Mouse (Mus musculus) forebrain, embryonic 15.5 days (tissue): ENCODE data around the gene F5. TPM values are rescaled to one million over a fixed set of nuclear protein-coding genes. Genes with fewer than 3 reads are reported as not detected.

Experiments used
- ATAC-seq: fragments of 200-750 bp; cut with Nextera tagmentation; replicated peaks from 2 replicates; pipeline ENCODE4 v1.8.0; 2017; ENCODE audit warnings: mild to moderate bottlenecking, moderate TSS enrichment, moderate library complexity
- H3K27ac ChIP-seq: fragments of 300-500 bp; sonication (generic); replicated peaks from 2 replicates; pipeline ENCODE4 v1.5.1; 2015; ENCODE audit warnings: mild to moderate bottlenecking, inconsistent platforms
- H3K27me3 ChIP-seq: fragments of 300-500 bp; sonication (generic); 2 replicates; pipeline ENCODE4 v1.6.1; 2015; ENCODE audit warnings: inconsistent platforms
- H3K36me3 ChIP-seq: fragments of 300-500 bp; sonication (generic); 2 replicates; pipeline ENCODE4 v1.6.1; 2015; ENCODE audit warnings: mild to moderate bottlenecking, inconsistent platforms
- H3K4me1 ChIP-seq: fragments of 300-500 bp; sonication (generic); 2 replicates; pipeline ENCODE4 v1.6.1; 2015; ENCODE audit warnings: inconsistent platforms
- H3K4me2 ChIP-seq: fragments of 300-500 bp; sonication (generic); replicated peaks from 2 replicates; pipeline ENCODE4 v1.6.1; 2015; ENCODE audit warnings: mild to moderate bottlenecking, inconsistent platforms
- H3K4me3 ChIP-seq: fragments of 300-500 bp; sonication (generic); 2 replicates; pipeline ENCODE4 v1.5.1; 2015; ENCODE audit warnings: mild to moderate bottlenecking, inconsistent platforms
- H3K9ac ChIP-seq: fragments of 300-500 bp; sonication (generic); replicated peaks from 2 replicates; pipeline ENCODE4 v1.6.1; 2015; ENCODE audit warnings: mild to moderate bottlenecking, inconsistent platforms
- H3K9me3 ChIP-seq: fragments of 300-500 bp; sonication (generic); 2 replicates; pipeline ENCODE4 v1.6.1; 2016; ENCODE audit warnings: inconsistent platforms
- WGBS: fragments of 180-500 bp; shearing (Covaris S2); methylation state at CpG from one replicate; pipeline ENCODE4 v1.1.7; 2015; ENCODE audit warnings: mixed read lengths; 5-methylcytosine and 5-hydroxymethylcytosine counted together
- polyA plus RNA-seq: library from polyadenylated mRNA; unstranded; fragments of >200 nt; fragmentation: Nextera tagmentation; extraction: Ambion mirVana; gene quantifications from 2 replicates; pipeline ENCODE4 v1.2.1, GENCODE M21; 2015

F5 gene
- polyA plus RNA-seq, 1 experiment from 2014 or later: 0.27 TPM

DNA sequence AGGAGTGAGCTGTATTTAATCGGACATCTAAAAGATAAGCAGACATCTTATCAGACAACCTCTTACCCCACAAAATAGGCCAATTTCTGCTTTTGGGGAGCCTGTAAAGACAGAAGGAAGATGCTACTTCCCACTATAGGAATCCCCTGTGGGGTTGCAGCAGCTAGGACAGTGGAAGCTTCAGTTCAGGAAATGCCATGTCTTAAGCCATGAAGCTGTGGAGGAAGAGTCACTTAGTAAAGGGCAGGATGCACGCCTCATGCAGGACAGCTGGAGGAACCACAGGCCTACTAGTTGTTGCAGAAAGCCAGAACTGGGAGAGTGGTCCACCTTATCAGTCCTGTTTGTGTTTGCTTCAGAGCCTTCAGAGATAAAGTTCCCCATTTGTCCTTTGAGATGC lies 18.8 kb downstream of the F5 start:
- no peaks in the 10 kb centered on the region for H3K9me3 ChIP-seq
- no peak for ATAC-seq
- H3K4me3 ChIP-seq: no peak overlapping the region
- H3K36me3 ChIP-seq: no peaks in the 10 kb centered on the region
- no peak overlapping the region for H3K27ac ChIP-seq
- no peak overlapping the region for H3K4me2 ChIP-seq
- WGBS: 88% methylated on average over 2 of the region's 2 CpGs
- no peaks in the 10 kb centered on the region for H3K27me3 ChIP-seq
- no peak overlapping the region for H3K9ac ChIP-seq
- H3K4me1 ChIP-seq: no peaks in the 10 kb centered on the region

- Histone ChIP-seq H3K4me1 (no peaks in the 10 kb centered on the region), H3K4me3 (no peak overlapping the region), H3K27ac (no peak overlapping the region), H3K4me2 (no peak overlapping the region), H3K9ac (no peak overlapping the region), H3K9me3 (no peaks in the 10 kb centered on the region), H3K36me3 (no peaks in the 10 kb centered on the region), H3K27me3 (no peaks in the 10 kb centered on the region)
- 87% methylated on average over 4 of the region's 4 CpGs for WGBS
- no peak for ATAC-seq
Measured at GRCm38 (mm10) chr1:164173145-164173544, 21.5 kb downstream of the F5 start.

DNA sequence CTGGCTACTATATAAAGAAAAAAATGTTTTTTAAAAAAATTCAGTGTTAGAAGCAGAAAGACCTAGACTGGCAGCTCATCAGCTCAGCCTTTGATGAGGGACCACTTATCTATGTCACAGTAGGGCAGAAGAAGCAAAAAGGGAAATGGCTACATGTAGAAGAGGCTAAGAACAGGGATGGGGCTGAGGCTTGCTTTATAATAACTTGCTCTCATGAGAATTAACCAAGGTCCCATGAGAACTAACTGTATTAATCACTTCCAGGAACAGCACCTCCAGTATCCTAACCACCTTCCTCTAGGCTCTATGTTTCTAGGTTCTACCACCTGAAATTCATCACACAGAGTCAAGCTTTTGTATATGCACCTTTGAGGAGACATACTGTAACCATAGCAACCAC lies 25.2 kb downstream of the F5 start:
- no peak overlapping the region for H3K9ac ChIP-seq
- no peak overlapping the region for H3K4me2 ChIP-seq
- H3K4me1 ChIP-seq: no peaks in the 10 kb centered on the region
- H3K27ac ChIP-seq: no peak overlapping the region
- H3K27me3 ChIP-seq: no peaks in the 10 kb centered on the region
- no peaks in the 10 kb centered on the region for H3K36me3 ChIP-seq
- no peak overlapping the region for H3K4me3 ChIP-seq
- H3K9me3 ChIP-seq: no peaks in the 10 kb centered on the region
- ATAC-seq: no peak

GRCm38 (mm10) chr1:164178429-164178828 lies 26.8 kb downstream of the F5 start:
- 69% methylated on average over 6 of the region's 6 CpGs for WGBS
- Histone ChIP-seq H3K4me1 (no peaks in the 10 kb centered on the region), H3K4me2 (no peak overlapping the region), H3K4me3 (no peak overlapping the region), H3K36me3 (no peaks in the 10 kb centered on the region), H3K27me3 (no peaks in the 10 kb centered on the region), H3K9me3 (no peaks in the 10 kb centered on the region), H3K27ac (no peak overlapping the region), H3K9ac (no peak overlapping the region)
- ATAC-seq: no peak

- 0 out of 2 replicates have a peak overlapping the region, but pooled peaks have one; percentile 9 for H3K4me3 ChIP-seq
- H3K27me3 ChIP-seq: no peaks in the 10 kb centered on the region
- no peaks in the 10 kb centered on the region for H3K9me3 ChIP-seq
- H3K4me2 ChIP-seq: peak overlapping the region; percentile 26
- H3K4me1 ChIP-seq: no peaks in the 10 kb centered on the region
- 0 out of 2 replicates have a peak overlapping the region, but pooled peaks have one; percentile 12 for H3K9ac ChIP-seq
- no peak overlapping the region for H3K27ac ChIP-seq
- WGBS: 42% methylated on average over 16 of the region's 16 CpGs
- no peaks in the 10 kb centered on the region for H3K36me3 ChIP-seq
- ATAC-seq: peak; percentile 84
Measured at GRCm38 (mm10) chr1:164184142-164184870, 32.7 kb downstream of the F5 start.

DNA sequence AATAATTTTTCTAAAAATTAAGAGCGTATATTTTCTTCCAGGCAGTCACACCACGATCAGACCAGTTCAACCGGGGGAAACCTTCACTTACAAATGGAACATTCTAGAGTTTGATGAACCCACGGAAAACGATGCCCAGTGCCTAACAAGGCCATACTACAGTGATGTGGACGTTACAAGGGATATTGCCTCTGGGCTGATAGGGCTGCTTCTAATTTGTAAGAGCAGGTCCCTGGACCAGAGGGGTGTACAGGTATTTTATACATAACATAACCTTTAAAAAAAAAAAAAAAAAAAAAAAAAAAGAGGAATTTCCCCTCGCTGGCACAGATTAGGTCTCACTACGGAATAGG lies 33.2 kb downstream of the F5 start:
- no peak overlapping the region for H3K4me3 ChIP-seq
- H3K9ac ChIP-seq: no peak overlapping the region
- no peak overlapping the region for H3K4me2 ChIP-seq
- H3K9me3 ChIP-seq: no peaks in the 10 kb centered on the region
- no peak overlapping the region for H3K27ac ChIP-seq
- WGBS: 48% methylated on average over 8 of the region's 8 CpGs
- H3K36me3 ChIP-seq: no peaks in the 10 kb centered on the region
- H3K4me1 ChIP-seq: no peaks in the 10 kb centered on the region
- H3K27me3 ChIP-seq: no peaks in the 10 kb centered on the region
- peak; percentile 36 for ATAC-seq

DNA sequence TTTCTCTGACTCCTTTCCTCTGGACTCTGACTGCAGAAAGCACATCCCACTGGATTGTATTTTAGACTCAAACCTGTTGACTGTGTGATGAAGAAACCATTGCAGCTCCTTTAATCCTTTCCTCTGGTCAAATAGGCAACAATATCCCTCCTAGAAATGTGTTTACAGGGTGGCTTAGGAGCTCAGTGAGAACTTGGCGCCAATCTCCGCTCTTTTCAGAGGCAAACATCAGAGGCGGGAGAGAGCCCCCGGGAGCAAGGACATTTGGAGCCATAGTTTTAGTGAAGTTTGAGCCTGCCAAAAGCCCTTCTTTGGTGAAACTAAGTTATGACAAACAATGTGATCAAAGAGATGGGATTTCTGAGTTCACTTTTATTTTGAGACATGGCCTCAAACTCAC lies 33.7 kb downstream of the F5 start:
- Histone ChIP-seq H3K27me3 (no peaks in the 10 kb centered on the region), H3K9ac (no peak overlapping the region), H3K4me2 (no peak overlapping the region), H3K9me3 (no peaks in the 10 kb centered on the region), H3K4me1 (no peaks in the 10 kb centered on the region), H3K4me3 (no peak overlapping the region), H3K27ac (no peak overlapping the region), H3K36me3 (no peaks in the 10 kb centered on the region)
- WGBS: 51% methylated on average over 4 of the region's 4 CpGs
- ATAC-seq: no peak

DNA sequence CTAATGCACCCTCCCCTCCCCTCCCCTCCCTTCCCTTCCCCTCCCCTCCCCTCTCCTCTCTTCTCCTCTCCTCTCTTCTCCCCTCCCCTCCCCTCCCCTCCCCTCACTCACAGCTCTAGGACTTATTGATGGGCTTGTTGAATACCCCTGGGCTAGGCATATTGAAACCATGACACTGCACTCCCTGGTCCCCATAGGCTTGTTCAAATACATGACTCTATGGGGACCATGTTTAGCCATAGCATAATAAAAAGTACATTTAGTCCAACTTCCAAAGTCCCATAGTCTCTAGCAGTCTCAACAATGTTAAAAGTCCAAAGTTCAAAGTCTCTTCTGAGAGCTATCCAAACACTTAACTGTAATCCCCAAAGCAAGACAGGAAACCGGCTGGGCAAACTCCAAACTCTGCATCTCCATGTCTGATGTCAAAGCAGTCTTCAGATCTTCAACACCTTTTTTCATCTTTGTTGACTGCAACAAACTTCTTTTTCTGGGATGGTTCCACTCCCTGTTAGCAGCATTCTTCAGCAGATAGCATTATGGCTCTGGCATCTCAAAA lies 35.4 kb downstream of the F5 start:
- H3K4me2 ChIP-seq: no peak overlapping the region
- WGBS: 96% methylated on average over 1 of the region's 1 CpGs
- no peak for ATAC-seq
- H3K36me3 ChIP-seq: no peaks in the 10 kb centered on the region
- H3K4me3 ChIP-seq: no peak overlapping the region
- no peaks in the 10 kb centered on the region for H3K9me3 ChIP-seq
- no peaks in the 10 kb centered on the region for H3K4me1 ChIP-seq
- no peak overlapping the region for H3K9ac ChIP-seq
- no peaks in the 10 kb centered on the region for H3K27me3 ChIP-seq
- H3K27ac ChIP-seq: no peak overlapping the region

DNA sequence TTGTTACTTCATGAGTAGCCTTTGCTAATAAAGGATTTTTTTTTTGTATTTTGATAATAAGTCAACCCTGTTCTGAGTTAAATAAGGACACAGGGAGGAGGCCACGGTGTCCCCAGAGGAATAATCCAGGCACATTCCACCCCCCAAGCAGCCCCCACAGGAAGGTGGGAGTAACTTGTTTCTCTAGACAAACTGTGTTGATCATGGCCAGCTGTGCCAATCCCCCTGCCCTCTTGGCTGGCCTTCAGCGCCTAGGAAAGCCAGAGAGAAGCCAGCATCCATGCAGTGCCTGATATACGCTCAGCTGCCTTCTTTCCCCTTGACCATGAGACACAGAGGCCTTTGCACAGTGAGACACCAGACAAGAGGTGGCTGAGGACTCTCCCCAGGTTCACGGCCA lies 47.9 kb downstream of the F5 start:
- H3K4me3 ChIP-seq: no peak overlapping the region
- H3K9ac ChIP-seq: no peak overlapping the region
- H3K36me3 ChIP-seq: no peaks in the 10 kb centered on the region
- no peak for ATAC-seq
- 0 out of 2 replicates have a peak, but pooled peaks cover 7% of the 10 kb centered on the region for H3K9me3 ChIP-seq
- no peak overlapping the region for H3K4me2 ChIP-seq
- no peaks in the 10 kb centered on the region for H3K27me3 ChIP-seq
- H3K4me1 ChIP-seq: no peaks in the 10 kb centered on the region
- no peak overlapping the region for H3K27ac ChIP-seq
- 93% methylated on average over 4 of the region's 4 CpGs for WGBS

DNA sequence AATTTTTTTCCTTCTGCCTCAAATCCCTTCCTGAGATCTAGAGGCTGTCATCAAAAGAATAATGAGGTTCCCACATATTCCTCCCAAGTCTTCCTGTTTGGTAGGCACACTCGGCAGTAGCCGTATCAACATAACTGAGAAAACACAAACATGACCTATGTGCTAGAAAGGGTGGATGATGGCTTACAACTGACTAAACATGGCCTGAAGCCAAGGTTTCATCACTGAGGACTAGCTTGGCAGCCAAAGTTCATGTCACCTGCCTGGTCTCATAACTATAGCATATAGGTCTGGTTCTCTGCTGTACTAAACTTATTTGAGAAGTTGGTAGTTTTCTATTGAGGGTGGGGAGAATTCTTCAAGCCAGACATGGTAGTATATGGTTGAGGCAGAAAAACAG lies 56.8 kb downstream of the F5 start:
- no peak overlapping the region for H3K4me2 ChIP-seq
- ATAC-seq: no peak

GRCm38 (mm10) chr1:164210899-164211298 lies 59.3 kb downstream of the F5 start:
- 88% methylated on average over 4 of the region's 4 CpGs for WGBS
- no peak overlapping the region for H3K9ac ChIP-seq
- H3K36me3 ChIP-seq: no peaks in the 10 kb centered on the region
- no peak overlapping the region for H3K4me3 ChIP-seq
- no peaks in the 10 kb centered on the region for H3K4me1 ChIP-seq
- H3K9me3 ChIP-seq: no peaks in the 10 kb centered on the region
- H3K27me3 ChIP-seq: no peaks in the 10 kb centered on the region
- H3K27ac ChIP-seq: no peak overlapping the region
- no peak overlapping the region for H3K4me2 ChIP-seq
- ATAC-seq: no peak

More for the DNA sequence above, 56.8 kb downstream of the F5 start:
- 82% methylated on average over 2 of the region's 2 CpGs for WGBS
- H3K27ac ChIP-seq: no peak overlapping the region
- H3K27me3 ChIP-seq: no peaks in the 10 kb centered on the region
- H3K9me3 ChIP-seq: no peaks in the 10 kb centered on the region
- H3K4me1 ChIP-seq: no peaks in the 10 kb centered on the region
- no peak overlapping the region for H3K9ac ChIP-seq
- H3K36me3 ChIP-seq: no peaks in the 10 kb centered on the region
- no peak overlapping the region for H3K4me3 ChIP-seq

DNA sequence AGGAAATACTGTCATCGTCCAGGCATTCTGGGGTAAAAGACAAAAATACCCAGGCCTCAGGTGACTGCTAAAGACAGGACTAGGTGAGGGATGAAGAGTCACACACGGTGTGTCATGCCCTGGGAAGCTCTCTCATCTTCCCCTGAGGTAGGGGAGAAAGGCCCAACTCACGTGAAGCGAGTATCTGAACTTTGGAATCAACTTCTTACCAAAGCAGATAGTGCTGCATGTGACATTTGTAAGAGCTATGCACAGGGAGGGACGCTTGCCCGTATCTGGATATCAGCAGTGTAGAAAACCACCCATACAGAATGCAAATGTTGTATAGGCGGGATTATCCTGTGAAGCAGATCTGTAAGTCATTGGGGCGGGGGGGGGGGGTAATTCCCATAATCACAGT lies 61.0 kb downstream of the F5 start:
- no peaks in the 10 kb centered on the region for H3K9me3 ChIP-seq
- H3K4me3 ChIP-seq: no peak overlapping the region
- H3K36me3 ChIP-seq: no peaks in the 10 kb centered on the region
- no peaks in the 10 kb centered on the region for H3K4me1 ChIP-seq
- H3K9ac ChIP-seq: no peak overlapping the region
- H3K27ac ChIP-seq: no peak overlapping the region
- no peak overlapping the region for H3K4me2 ChIP-seq
- WGBS: 87% methylated on average over 8 of the region's 8 CpGs
- no peaks in the 10 kb centered on the region for H3K27me3 ChIP-seq
- no peak for ATAC-seq

DNA sequence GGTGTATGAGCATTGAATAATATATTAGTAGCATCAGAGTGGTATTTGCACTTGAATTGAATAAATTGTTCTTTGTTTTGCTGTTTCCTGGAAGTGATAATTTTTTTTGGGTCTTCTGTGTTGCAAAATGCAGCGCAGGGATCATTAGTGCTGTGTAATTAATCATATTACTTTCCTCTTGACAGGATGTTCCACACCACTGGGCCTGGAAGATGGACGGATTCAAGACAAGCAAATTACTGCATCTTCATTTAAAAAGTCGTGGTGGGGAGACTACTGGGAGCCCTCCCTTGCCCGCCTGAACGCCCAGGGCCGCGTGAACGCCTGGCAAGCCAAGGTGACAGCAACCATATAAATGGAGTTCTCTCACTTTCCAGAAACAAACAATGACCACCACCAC lies 62.6 kb downstream of the F5 start:
- no peaks in the 10 kb centered on the region for H3K27me3 ChIP-seq
- H3K4me2 ChIP-seq: no peak overlapping the region
- 44% methylated on average over 8 of the region's 8 CpGs for whole genome bisulfite sequencing
- no peak overlapping the region for H3K4me3 ChIP-seq
- no peaks in the 10 kb centered on the region for H3K9me3 ChIP-seq
- H3K27ac ChIP-seq: no peak overlapping the region
- no peak overlapping the region for H3K9ac ChIP-seq
- no peaks in the 10 kb centered on the region for H3K36me3 ChIP-seq
- no peak for ATAC-seq
- H3K4me1 ChIP-seq: 0 out of 2 replicates have a peak, but pooled peaks cover 6% of the 10 kb centered on the region
